Mouse (Mus musculus) kidney, embryonic 14.5 days (tissue): Measurements from ENCODE around the gene Rab3gap2. TPM values are rescaled to one million over a fixed set of nuclear protein-coding genes. Genes with fewer than 3 reads are reported as not detected.

Experiments
- ATAC-seq: fragments of 200-750 bp; cut with Nextera tagmentation; 2 replicates; pipeline ENCODE4 v1.8.0; 2017; ENCODE audit warnings: moderate number of reproducible peaks, mild to moderate bottlenecking, moderate TSS enrichment, moderate library complexity; ENCODE audit not compliant: low FRiP score, low TSS enrichment
- H3K27ac ChIP-seq: fragments of 300-500 bp; sonication (generic); 2 replicates; pipeline ENCODE4 v1.5.1; 2014; ENCODE audit warnings: low read depth, mild to moderate bottlenecking, low read length, moderate library complexity, mixed read lengths
- H3K27me3 ChIP-seq: fragments of 300-500 bp; sonication (generic); 2 replicates; pipeline ENCODE4 v1.6.1; 2014; ENCODE audit warnings: mild to moderate bottlenecking, low read length; ENCODE audit not compliant: control insufficient read depth, insufficient read depth
- H3K36me3 ChIP-seq: fragments of 300-500 bp; sonication (generic); 2 replicates; pipeline ENCODE4 v1.6.1; 2014; ENCODE audit warnings: low read length, mixed read lengths; ENCODE audit not compliant: control insufficient read depth, insufficient read depth
- H3K4me1 ChIP-seq: fragments of 300-500 bp; sonication (generic); 2 replicates; pipeline ENCODE4 v1.6.1; 2014; ENCODE audit warnings: low read length, mixed read lengths; ENCODE audit not compliant: control insufficient read depth, insufficient read depth
- H3K4me2 ChIP-seq: fragments of 300-500 bp; sonication (generic); replicated peaks from 2 replicates; pipeline ENCODE4 v1.6.1; 2014; ENCODE audit warnings: low read depth, mild to moderate bottlenecking, low read length
- H3K4me3 ChIP-seq: fragments of 300-500 bp; sonication (generic); 2 replicates; pipeline ENCODE4 v1.5.1; 2014; ENCODE audit warnings: mild to moderate bottlenecking, low read length
- H3K9ac ChIP-seq: fragments of 300-500 bp; sonication (generic); 2 replicates; pipeline ENCODE4 v1.6.1; 2014; ENCODE audit warnings: low read depth, mild to moderate bottlenecking, low read length, moderate library complexity
- H3K9me3 ChIP-seq: fragments of 300-500 bp; sonication (generic); 2 replicates; pipeline ENCODE4 v1.6.1; 2016; ENCODE audit warnings: low read length; ENCODE audit not compliant: control insufficient read depth
- WGBS: fragments of 180-500 bp; shearing (Covaris S2); extraction: QIAGEN DNeasy Blood & Tissue Kit; methylation state at CpG from one replicate; pipeline ENCODE4 v1.1.7; 2014; 5-methylcytosine and 5-hydroxymethylcytosine counted together
- polyA plus RNA-seq: library from polyadenylated mRNA; unstranded; fragments of >200 nt; fragmentation: Nextera tagmentation; extraction: Ambion mirVana; gene quantifications from 2 replicates; pipeline ENCODE4 v1.2.1, GENCODE M21; 2014

Rab3gap2 gene
- polyA plus RNA-seq, 1 experiment from 2014 or later = 21.9 TPM

DNA sequence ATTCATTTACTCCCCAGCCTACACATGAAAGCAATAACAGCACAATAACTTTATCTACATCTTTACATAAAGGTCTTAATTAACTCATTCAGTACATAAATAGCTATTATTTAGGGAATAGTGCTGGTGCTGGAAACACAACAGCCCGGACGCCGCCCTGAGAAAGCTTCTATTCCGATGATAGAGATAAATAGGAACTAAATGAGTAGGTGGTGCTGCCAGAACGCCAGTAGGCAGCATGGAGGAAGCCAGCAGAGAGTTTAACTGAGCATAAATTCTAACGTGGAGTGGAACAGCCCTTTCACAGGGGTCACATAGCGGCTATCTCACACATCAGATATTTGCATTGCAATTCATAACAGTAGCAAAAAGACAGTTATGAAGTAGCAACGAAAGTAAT, 39.1 kb downstream of the Rab3gap2 start:
- no peak overlapping the region for H3K4me2 ChIP-seq
- no peak overlapping the region for H3K9ac ChIP-seq
- H3K4me3 ChIP-seq = no peak overlapping the region
- H3K27me3 ChIP-seq = no peaks in the 10 kb centered on the region
- WGBS = 89% methylated on average over 8 of the region's 8 CpGs
- peaks cover 45% of the 10 kb centered on the region for H3K36me3 ChIP-seq
- H3K27ac ChIP-seq = no peak overlapping the region
- H3K9me3 ChIP-seq = no peaks in the 10 kb centered on the region
- 0 out of 2 replicates have a peak, but pooled peaks cover 4% of the 10 kb centered on the region for H3K4me1 ChIP-seq
- no peak for ATAC-seq

DNA sequence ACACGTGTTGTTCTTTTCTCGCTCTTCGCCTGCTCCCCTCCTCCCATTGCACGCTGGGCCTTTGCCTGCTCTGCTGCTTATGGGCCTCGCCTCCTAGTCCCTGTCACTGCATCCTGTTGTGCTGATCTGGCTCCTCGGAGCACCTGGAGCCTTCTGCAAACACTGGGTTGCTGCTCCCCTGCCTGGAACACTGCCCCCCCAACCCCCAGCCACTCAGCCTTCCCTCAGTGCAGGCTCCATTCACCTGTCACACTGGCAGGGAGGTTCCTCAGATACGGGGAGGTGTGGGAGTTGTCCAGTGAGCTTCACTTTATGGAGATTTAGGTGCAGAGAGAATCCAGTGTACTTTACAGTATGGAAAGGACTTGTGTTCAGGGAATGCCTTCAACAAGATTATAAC, 41.5 kb downstream of the Rab3gap2 start:
- no peak overlapping the region for H3K27ac ChIP-seq
- H3K9me3 ChIP-seq = no peaks in the 10 kb centered on the region
- no peaks in the 10 kb centered on the region for H3K27me3 ChIP-seq
- no peak overlapping the region for H3K4me3 ChIP-seq
- no peak overlapping the region for H3K4me2 ChIP-seq
- 49% methylated on average over 7 of the region's 7 CpGs for WGBS
- 0 out of 2 replicates have a peak, but pooled peaks cover 4% of the 10 kb centered on the region for H3K4me1 ChIP-seq
- peaks cover 50% of the 10 kb centered on the region; the same call in 1 of the 2 replicates for H3K36me3 ChIP-seq
- no peak overlapping the region for H3K9ac ChIP-seq
- ATAC-seq = peak; percentile 63

- ATAC-seq = peak; percentile 43; the same call in 1 of the 2 replicates
- Histone ChIP-seq H3K27ac (no peak overlapping the region; the same call in 1 of the 2 replicates), H3K4me1 (0 out of 2 replicates have a peak, but pooled peaks cover 4% of the 10 kb centered on the region), H3K4me3 (no peak overlapping the region), H3K36me3 (peaks cover 52% of the 10 kb centered on the region; the same call in 1 of the 2 replicates), H3K9ac (no peak overlapping the region), H3K4me2 (no peak overlapping the region), H3K27me3 (no peaks in the 10 kb centered on the region), H3K9me3 (no peaks in the 10 kb centered on the region)
- 54% methylated on average over 20 of the region's 20 CpGs for WGBS
These were observed 43.6 kb downstream of the Rab3gap2 start for GRCm38 (mm10) chr1:185247429-185248085.

- 0 out of 2 replicates have a peak, but pooled peaks cover 4% of the 10 kb centered on the region for H3K4me1 ChIP-seq
- 80% methylated on average over 8 of the region's 8 CpGs for WGBS
- no peaks in the 10 kb centered on the region for H3K27me3 ChIP-seq
- ATAC-seq = no peak
- no peaks in the 10 kb centered on the region for H3K9me3 ChIP-seq
- H3K4me2 ChIP-seq = no peak overlapping the region
- no peak overlapping the region for H3K9ac ChIP-seq
- peaks cover 55% of the 10 kb centered on the region; the same call in 1 of the 2 replicates for H3K36me3 ChIP-seq
- no peak overlapping the region for H3K4me3 ChIP-seq
- no peak overlapping the region for H3K27ac ChIP-seq
These were observed 44.8 kb downstream of the Rab3gap2 start for GRCm38 (mm10) chr1:185248728-185249127.

DNA sequence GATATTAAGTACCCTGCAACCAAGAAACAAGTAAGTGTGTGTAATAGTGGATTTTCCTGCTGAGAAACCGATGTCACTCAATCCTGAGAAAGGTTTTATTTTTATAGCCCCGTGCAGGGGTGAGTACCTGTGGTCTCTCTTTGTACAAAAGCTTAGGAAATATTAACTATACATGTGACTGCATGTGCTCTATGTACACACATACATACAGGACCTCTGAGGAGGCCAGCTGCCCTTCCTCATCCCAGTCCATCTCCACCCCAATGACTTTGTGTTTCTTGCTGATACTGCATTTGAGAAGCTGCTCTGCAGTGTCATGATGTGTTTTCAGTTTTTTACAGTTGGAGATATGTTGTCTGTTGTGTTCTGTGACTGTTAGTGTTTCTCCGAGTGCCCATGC, 48.4 kb downstream of the Rab3gap2 start:
- no peak for ATAC-seq
- no peak overlapping the region for H3K4me3 ChIP-seq
- no peaks in the 10 kb centered on the region for H3K27me3 ChIP-seq
- H3K9me3 ChIP-seq = no peaks in the 10 kb centered on the region
- 89% methylated on average over 3 of the region's 3 CpGs for WGBS
- H3K36me3 ChIP-seq = peaks cover 61% of the 10 kb centered on the region; the same call in 1 of the 2 replicates
- no peak overlapping the region for H3K4me2 ChIP-seq
- 0 out of 2 replicates have a peak, but pooled peaks cover 4% of the 10 kb centered on the region for H3K4me1 ChIP-seq
- no peak overlapping the region for H3K9ac ChIP-seq
- H3K27ac ChIP-seq = no peak overlapping the region

- no peaks in the 10 kb centered on the region for H3K27me3 ChIP-seq
- H3K4me3 ChIP-seq = no peak overlapping the region
- WGBS = 78% methylated on average over 12 of the region's 12 CpGs
- no peak for ATAC-seq
- H3K9ac ChIP-seq = no peak overlapping the region
- H3K4me2 ChIP-seq = no peak overlapping the region
- H3K36me3 ChIP-seq = peaks cover 55% of the 10 kb centered on the region; the same call in 1 of the 2 replicates
- H3K4me1 ChIP-seq = no peaks in the 10 kb centered on the region
- no peaks in the 10 kb centered on the region for H3K9me3 ChIP-seq
- no peak overlapping the region for H3K27ac ChIP-seq
These were observed 49.4 kb downstream of the Rab3gap2 start for GRCm38 (mm10) chr1:185253140-185253892.

DNA sequence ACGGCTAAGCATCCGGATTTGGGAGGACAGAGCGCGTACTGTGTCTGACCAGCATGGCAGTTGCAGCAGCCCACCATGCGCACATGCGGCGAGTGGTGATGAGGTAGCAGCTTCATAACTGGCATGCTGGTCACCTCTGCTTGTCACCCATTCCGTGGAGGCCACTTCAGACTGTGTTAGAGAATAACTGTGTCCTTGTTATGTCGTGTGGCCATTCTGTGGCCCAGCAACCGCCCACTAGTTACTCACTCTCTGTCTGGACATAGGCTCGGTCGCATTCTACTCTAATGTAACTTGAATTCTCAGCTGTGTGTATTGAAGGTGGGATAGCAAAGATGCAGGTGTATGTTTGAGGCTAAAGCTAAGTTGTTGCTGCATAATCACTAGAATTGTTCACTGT, 51.4 kb downstream of the Rab3gap2 start:
- WGBS = 94% methylated on average over 12 of the region's 12 CpGs
- H3K4me1 ChIP-seq = no peaks in the 10 kb centered on the region
- ATAC-seq = no peak
- no peak overlapping the region for H3K9ac ChIP-seq
- H3K4me2 ChIP-seq = no peak overlapping the region
- no peak overlapping the region for H3K27ac ChIP-seq
- no peaks in the 10 kb centered on the region for H3K9me3 ChIP-seq
- no peak overlapping the region for H3K4me3 ChIP-seq
- no peaks in the 10 kb centered on the region for H3K27me3 ChIP-seq
- peaks cover 54% of the 10 kb centered on the region for H3K36me3 ChIP-seq

GRCm38 (mm10) chr1:185256753-185257152, 52.8 kb downstream of the Rab3gap2 start:
- 49% methylated on average over 3 of the region's 3 CpGs for WGBS
- no peak overlapping the region for H3K4me3 ChIP-seq
- no peak overlapping the region for H3K27ac ChIP-seq
- H3K9ac ChIP-seq = no peak overlapping the region
- H3K9me3 ChIP-seq = no peaks in the 10 kb centered on the region
- no peak overlapping the region for H3K4me2 ChIP-seq
- peaks cover 54% of the 10 kb centered on the region for H3K36me3 ChIP-seq
- no peak for ATAC-seq
- no peaks in the 10 kb centered on the region for H3K27me3 ChIP-seq
- no peaks in the 10 kb centered on the region for H3K4me1 ChIP-seq

DNA sequence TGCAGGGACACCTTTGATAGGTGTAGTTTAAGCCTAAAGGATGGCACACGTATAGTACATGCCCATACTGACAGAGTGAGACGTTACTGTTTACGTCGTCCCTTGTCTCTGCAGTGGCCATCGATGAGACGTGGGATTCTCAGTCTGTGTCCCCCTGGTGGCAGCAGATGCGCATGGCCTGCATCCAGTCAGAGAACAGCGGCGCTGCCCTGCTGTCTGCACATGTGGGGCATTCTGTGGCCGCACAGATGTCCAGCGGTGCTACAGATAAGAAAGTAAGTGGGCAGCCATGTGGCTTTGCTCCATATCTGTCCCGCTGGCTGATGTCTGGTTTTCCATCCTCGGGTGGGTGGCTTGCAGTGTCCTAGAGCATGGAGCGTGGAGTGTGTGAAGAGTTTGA, 58.6 kb downstream of the Rab3gap2 start:
- H3K4me1 ChIP-seq = no peaks in the 10 kb centered on the region
- 71% methylated on average over 14 of the region's 14 CpGs for WGBS
- no peak overlapping the region for H3K9ac ChIP-seq
- ATAC-seq = peak; percentile 28; the same call in 1 of the 2 replicates
- no peaks in the 10 kb centered on the region for H3K9me3 ChIP-seq
- no peaks in the 10 kb centered on the region for H3K27me3 ChIP-seq
- H3K36me3 ChIP-seq = peaks cover 62% of the 10 kb centered on the region
- H3K4me2 ChIP-seq = no peak overlapping the region
- H3K27ac ChIP-seq = no peak overlapping the region
- H3K4me3 ChIP-seq = no peak overlapping the region
